Mouse (Mus musculus): ENCODE measurements around the gene Vav2.

DNA sequence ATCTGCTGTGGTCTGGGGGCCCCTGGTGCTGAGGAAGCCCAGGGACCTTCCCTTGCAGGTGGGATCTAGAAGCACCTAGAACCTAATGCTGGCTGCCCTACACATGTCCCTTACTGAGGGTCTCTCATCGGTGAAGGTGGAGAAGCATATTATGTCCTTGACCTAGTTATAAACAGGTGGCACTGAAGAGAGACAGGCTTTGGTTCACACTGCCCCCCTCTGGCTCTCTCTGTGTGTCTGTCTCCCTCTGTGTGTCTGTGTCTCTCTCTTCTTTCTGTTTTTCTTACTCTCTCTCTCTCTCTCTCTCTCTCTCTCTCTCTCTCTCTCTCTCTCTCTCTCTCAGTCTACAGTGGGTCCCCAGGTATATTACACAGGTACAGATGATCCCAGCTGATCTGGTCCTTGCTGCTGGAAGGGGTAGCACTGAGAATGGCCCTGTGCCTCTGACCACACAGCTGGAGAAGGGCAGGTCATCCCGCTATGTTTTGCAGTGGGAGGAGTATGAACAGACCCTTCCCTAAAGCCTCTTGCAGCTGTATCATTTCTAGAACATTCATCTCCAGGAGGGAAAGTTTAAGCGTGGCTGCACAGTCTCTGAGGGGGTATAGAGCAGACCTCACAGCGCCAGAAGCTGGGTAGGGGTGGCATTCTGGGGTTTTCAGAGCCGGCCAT, 197.9 kb downstream of the Vav2 start:
- no peak for TF ChIP-seq CTCF (IDR thresholded peaks at IDR 0.05; ENCODE audit: low read depth, low read length)
- no peak for TF ChIP-seq GATA1 (IDR thresholded peaks at IDR 0.05; ENCODE audit: borderline replicate concordance, low read length)
- TF ChIP-seq GATA2 (IDR thresholded peaks at IDR 0.05; ENCODE audit: borderline replicate concordance, low read depth, low read length) = no peak
